Mouse (Mus musculus): ENCODE measurements around the gene Mcrip2. TPM values are rescaled to one million over a fixed set of nuclear protein-coding genes. Genes with fewer than 3 reads are reported as not detected.

Gene Mcrip2
- polyA plus RNA-seq, 1 experiment: 17.3 TPM

DNA sequence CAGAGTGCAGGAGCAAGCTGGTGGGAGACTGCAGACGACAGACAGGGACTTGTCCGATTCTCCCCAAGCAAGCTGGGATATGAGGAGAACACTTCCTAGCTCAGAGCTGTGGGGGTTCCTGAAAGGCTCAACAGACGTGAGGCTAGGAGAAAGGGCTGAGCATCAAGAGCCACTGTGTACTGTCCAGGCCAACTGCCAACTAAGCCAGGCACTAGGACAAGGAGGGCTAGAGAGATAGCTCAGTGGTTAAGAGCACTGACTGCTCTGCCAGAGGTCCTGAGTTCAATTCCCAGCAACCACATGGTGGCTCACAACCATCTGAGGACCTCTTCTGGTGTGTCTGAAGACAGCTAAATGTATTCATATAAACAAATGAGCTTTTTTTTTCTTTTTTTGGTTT lies 26.1 kb downstream of the Mcrip2 start:
- Histone ChIP-seq H3K4me3 (ENCODE audit: extremely low read depth, insufficient read depth, insufficient read length) (no peak overlapping the region), H3K27ac (ENCODE audit: insufficient read depth, low read length) (no peak overlapping the region), H3K27me3 (ENCODE audit: control insufficient read depth, insufficient read depth, low read length) (no peaks in the 10 kb centered on the region), H3K4me1 (ENCODE audit: control insufficient read depth, insufficient read depth, insufficient read length) (peaks cover 15% of the 10 kb centered on the region), H3K36me3 (ENCODE audit: control insufficient read depth, insufficient read depth, low read length) (peaks cover 30% of the 10 kb centered on the region)
- DNase-seq (ENCODE audit: low read depth in 1 of 2, low spot score in 2 of 2): no peak
- whole genome bisulfite sequencing: 90% methylated on average over 3 of the region's 3 CpGs
- TF ChIP-seq CTCF (IDR thresholded peaks at IDR 0.05; ENCODE audit: extremely low read depth, insufficient read depth, insufficient read length, insufficient replicate concordance) (no peak), POLR2A (IDR thresholded peaks at IDR 0.05; ENCODE audit: low read depth, low read length) (no peak)

DNA sequence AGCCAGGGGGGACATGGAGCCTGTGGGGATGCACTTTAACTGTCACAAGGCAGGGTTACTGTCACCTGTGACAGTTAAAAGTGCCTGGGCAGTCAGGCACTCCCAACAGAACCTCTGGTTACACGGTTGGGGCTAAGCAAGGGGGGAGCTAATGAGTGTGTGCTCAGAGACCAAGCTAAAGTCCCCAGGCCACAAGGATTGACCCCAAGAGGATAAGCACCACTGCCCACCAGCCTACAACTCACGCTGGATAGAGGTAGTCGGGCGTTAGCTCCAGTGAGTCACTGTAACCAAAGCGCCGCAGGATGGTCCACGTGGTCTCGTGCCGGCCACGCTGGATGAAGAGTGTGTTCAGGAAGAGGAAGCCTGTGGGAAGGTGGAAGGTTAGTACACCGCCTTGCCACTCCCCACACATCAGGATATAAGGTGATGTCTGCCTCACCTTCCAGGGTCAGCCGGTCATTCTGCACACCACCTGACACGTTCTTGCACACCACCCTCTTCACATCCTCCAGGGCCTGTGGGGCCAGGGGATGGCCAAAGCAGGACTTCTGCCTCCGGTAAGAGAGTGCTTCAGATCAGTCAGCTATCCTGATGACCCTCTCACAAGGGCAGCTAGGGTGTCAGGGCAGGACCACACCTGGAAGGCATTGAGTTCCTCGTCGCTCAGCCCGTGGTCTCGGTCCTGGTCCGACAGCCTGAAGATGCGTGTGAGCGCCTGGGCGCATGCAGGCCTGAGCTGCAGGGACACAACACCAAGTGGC lies 27.3 kb downstream of the Mcrip2 start, which contains the start of gene Gm20683:
Gene Gm20683 (minus strand): TSS at position 647 of the 764 bp plus-strand sequence.
- H3K36me3 ChIP-seq (ENCODE audit: control insufficient read depth, insufficient read depth, low read length): peaks cover 30% of the 10 kb centered on the region
- TF ChIP-seq CTCF (IDR thresholded peaks at IDR 0.05; ENCODE audit: extremely low read depth, insufficient read depth, insufficient read length, insufficient replicate concordance) (no peak), POLR2A (IDR thresholded peaks at IDR 0.05; ENCODE audit: low read depth, low read length) (no peak)
- H3K27me3 ChIP-seq (ENCODE audit: control insufficient read depth, insufficient read depth, low read length): no peaks in the 10 kb centered on the region
- 97% methylated on average over 22 of the region's 22 CpGs for WGBS
- H3K27ac ChIP-seq (ENCODE audit: insufficient read depth, low read length): no peak within 1 kb of the TSS
- DNase-seq (ENCODE audit: low read depth in 1 of 2, low spot score in 2 of 2): no peak
- H3K4me1 ChIP-seq (ENCODE audit: control insufficient read depth, insufficient read depth, insufficient read length): peaks cover 19% of the 10 kb centered on the region
- no peak within 1 kb of the TSS for H3K4me3 ChIP-seq (ENCODE audit: extremely low read depth, insufficient read depth, insufficient read length)

DNA sequence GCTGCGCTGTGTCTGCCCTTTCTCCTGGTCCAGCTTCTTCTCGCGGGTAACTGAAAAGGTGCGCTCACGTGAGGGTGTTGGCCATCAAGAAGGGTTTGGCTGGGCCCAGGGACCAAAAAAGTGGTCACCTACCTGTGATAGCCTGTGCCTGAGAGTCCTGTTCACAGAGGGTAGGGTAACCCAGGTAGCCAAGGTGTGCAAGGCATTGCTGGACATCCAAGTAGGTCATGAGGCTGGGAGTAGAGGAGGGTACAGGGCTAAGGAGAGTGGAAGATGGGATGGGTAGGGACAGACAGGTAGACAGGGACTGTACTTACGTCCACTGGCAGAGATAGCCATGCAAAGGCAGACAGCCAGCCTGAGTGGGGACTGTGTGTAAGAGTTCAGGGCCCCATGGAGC lies 28.0 kb downstream of the Mcrip2 start:
- TF ChIP-seq CTCF (IDR thresholded peaks at IDR 0.05; ENCODE audit: extremely low read depth, insufficient read depth, insufficient read length, insufficient replicate concordance) (no peak), POLR2A (IDR thresholded peaks at IDR 0.05; ENCODE audit: low read depth, low read length) (no peak)

DNA sequence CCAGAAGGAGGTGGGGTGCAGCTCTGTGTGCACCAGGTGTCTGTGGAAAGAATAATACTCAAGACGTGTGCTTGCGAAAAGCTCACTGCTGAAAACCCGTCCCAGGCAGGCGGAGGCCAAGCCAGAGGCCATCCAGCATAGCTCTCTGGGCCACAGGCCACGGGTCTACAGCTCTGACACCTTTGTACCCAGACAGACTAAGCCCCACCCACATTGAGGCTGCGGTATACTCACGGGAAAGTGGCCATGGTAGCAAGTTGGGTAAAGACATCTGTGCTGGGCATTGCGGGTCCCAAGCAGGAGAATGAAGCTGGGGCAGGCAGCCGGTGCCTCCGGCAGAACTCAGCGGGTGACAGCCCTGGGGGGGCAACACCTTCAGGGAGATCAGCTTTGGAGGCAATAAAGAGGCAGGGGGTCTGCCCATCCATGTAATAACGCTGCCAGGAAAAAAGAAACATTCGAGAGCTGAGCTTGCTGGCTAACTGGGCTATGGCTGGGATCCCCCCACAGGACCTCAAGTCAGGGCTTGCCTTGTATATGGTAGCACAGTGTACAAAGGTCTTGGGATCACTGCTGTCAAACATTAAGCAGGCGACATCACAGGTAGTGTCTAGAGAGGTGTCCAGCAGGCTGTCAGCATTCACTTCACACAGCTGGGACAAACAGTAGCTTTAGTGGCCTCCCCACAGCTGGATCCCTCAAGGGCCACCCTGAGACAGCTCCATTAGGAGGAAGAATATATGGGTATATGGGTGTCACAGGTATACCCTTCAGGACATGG lies 28.9 kb downstream of the Mcrip2 start:
- TF ChIP-seq POLR2A (IDR thresholded peaks at IDR 0.05; ENCODE audit: low read depth, low read length): no peak
- TF ChIP-seq CTCF (IDR thresholded peaks at IDR 0.05; ENCODE audit: extremely low read depth, insufficient read depth, insufficient read length, insufficient replicate concordance): no peak
- H3K4me3 ChIP-seq (ENCODE audit: extremely low read depth, insufficient read depth, insufficient read length): no peak overlapping the region
- H3K4me1 ChIP-seq (ENCODE audit: control insufficient read depth, insufficient read depth, insufficient read length): peaks cover 13% of the 10 kb centered on the region
- WGBS: 93% methylated on average over 14 of the region's 14 CpGs
- H3K27ac ChIP-seq (ENCODE audit: insufficient read depth, low read length): no peak overlapping the region
- no peaks in the 10 kb centered on the region for H3K27me3 ChIP-seq (ENCODE audit: control insufficient read depth, insufficient read depth, low read length)
- DNase-seq (ENCODE audit: low read depth in 1 of 2, low spot score in 2 of 2): no peak
- H3K36me3 ChIP-seq (ENCODE audit: control insufficient read depth, insufficient read depth, low read length): peaks cover 30% of the 10 kb centered on the region

More for the DNA sequence above, 28.0 kb downstream of the Mcrip2 start:
- Histone ChIP-seq H3K27me3 (ENCODE audit: control insufficient read depth, insufficient read depth, low read length) (no peaks in the 10 kb centered on the region), H3K4me3 (ENCODE audit: extremely low read depth, insufficient read depth, insufficient read length) (no peak overlapping the region), H3K27ac (ENCODE audit: insufficient read depth, low read length) (no peak overlapping the region), H3K4me1 (ENCODE audit: control insufficient read depth, insufficient read depth, insufficient read length) (peaks cover 19% of the 10 kb centered on the region), H3K36me3 (ENCODE audit: control insufficient read depth, insufficient read depth, low read length) (peaks cover 30% of the 10 kb centered on the region)
- DNase-seq (ENCODE audit: low read depth in 1 of 2, low spot score in 2 of 2): no peak
- WGBS: 95% methylated on average over 6 of the region's 6 CpGs

DNA sequence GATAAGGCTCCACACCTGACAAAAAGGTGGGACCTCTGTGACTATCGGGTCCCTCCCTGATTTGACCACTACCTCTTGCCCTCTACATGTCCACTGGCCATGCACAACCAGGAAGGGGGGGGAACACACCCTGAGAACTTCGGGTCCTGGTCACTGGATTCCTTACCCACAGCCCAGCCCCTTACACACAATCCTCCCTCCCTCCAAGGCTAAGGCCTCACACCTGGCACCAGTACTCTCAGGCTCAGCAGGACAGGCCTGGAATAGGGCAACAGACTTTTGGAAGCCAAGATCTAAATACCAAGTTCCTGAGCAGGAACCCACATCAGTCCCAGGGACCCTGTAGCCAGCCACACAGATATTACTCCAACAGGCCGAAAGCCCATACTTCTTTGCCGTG lies 29.7 kb downstream of the Mcrip2 start:
- no peak for DNase-seq (ENCODE audit: low read depth in 1 of 2, low spot score in 2 of 2)
- Histone ChIP-seq H3K27ac (ENCODE audit: insufficient read depth, low read length) (no peak overlapping the region), H3K4me1 (ENCODE audit: control insufficient read depth, insufficient read depth, insufficient read length) (peaks cover 16% of the 10 kb centered on the region), H3K27me3 (ENCODE audit: control insufficient read depth, insufficient read depth, low read length) (no peaks in the 10 kb centered on the region), H3K4me3 (ENCODE audit: extremely low read depth, insufficient read depth, insufficient read length) (no peak overlapping the region), H3K36me3 (ENCODE audit: control insufficient read depth, insufficient read depth, low read length) (peaks cover 30% of the 10 kb centered on the region)
- 90% methylated on average over 4 of the region's 4 CpGs for WGBS
- TF ChIP-seq POLR2A (IDR thresholded peaks at IDR 0.05; ENCODE audit: low read depth, low read length) (no peak), CTCF (IDR thresholded peaks at IDR 0.05; ENCODE audit: extremely low read depth, insufficient read depth, insufficient read length, insufficient replicate concordance) (no peak)

DNA sequence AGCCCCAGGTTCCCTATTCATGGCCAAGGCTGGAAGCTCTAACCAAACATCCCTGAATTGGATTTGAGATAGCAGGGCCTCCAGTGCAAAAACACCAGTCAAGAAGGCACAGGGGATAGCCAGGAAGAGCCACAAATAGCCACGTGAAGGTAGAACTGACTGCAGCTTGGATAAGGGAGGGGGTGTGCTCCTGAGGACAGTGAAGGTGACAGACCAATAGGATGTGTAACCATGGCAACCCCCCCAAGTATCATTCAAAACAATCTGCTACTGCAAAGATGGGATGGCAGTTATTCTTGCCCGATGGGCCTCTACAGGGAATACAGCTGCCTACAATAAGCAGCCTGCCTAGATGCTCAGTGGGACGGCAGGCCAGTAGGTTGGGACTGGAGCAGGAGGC lies 31.0 kb downstream of the Mcrip2 start:
- Histone ChIP-seq H3K4me3 (ENCODE audit: extremely low read depth, insufficient read depth, insufficient read length) (no peak overlapping the region), H3K27ac (ENCODE audit: insufficient read depth, low read length) (no peak overlapping the region), H3K4me1 (ENCODE audit: control insufficient read depth, insufficient read depth, insufficient read length) (peaks cover 10% of the 10 kb centered on the region), H3K36me3 (ENCODE audit: control insufficient read depth, insufficient read depth, low read length) (peaks cover 30% of the 10 kb centered on the region), H3K27me3 (ENCODE audit: control insufficient read depth, insufficient read depth, low read length) (no peaks in the 10 kb centered on the region)
- no peak for TF ChIP-seq POLR2A (IDR thresholded peaks at IDR 0.05; ENCODE audit: low read depth, low read length)
- no peak for TF ChIP-seq CTCF (IDR thresholded peaks at IDR 0.05; ENCODE audit: extremely low read depth, insufficient read depth, insufficient read length, insufficient replicate concordance)
- DNase-seq (ENCODE audit: low read depth in 1 of 2, low spot score in 2 of 2): no peak
- 74% methylated on average over 3 of the region's 3 CpGs for WGBS

Measured in spleen, adult 2 months (tissue).